Mouse (Mus musculus): ENCODE data around the gene Ctf2. TPM values are rescaled to one million over a fixed set of nuclear protein-coding genes. Genes with fewer than 3 reads are reported as not detected.

Gene Ctf2
- total and polyA plus RNA-seq, 3 experiments = 0.36 TPM; not detected in 2

DNA sequence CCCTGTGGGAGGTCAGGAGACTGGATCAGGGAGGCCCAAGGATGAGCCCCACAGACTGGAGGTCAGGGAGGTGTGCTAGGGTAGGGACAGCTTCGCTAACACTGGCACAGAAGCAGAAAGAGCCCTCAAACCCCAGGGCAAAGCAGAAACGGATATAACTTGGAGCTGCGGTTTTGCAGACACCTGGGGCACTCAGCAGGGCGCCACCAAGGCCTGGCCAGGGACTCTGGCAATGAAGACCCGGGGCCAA lies 24.1 kb downstream of the Ctf2 start (continued):
- no peak for TF ChIP-seq NRF1 (IDR thresholded peaks at IDR 0.05; ENCODE audit: low read depth, low read length)
- TF ChIP-seq USF2 (conservative IDR thresholded peaks at IDR 0.05; ENCODE audit: low read depth, low read length) = no peak
- TF ChIP-seq MAFK (IDR thresholded peaks at IDR 0.05; ENCODE audit: insufficient replicate concordance, low read length) = no peak
- no peak for TF ChIP-seq E2F4 (IDR thresholded peaks at IDR 0.05; ENCODE audit: insufficient replicate concordance, low read depth, low read length)
- no peak; the same call in 1 of the 2 replicates for TF ChIP-seq RCOR1 (conservative IDR thresholded peaks at IDR 0.05; ENCODE audit: low read depth, low read length)
- no peak for TF ChIP-seq MYC (IDR thresholded peaks at IDR 0.05; ENCODE audit: low read depth, low read length)
- TF ChIP-seq ZNF384 (IDR thresholded peaks at IDR 0.05; ENCODE audit: low read depth, low read length) = no peak
- no peak for TF ChIP-seq JUND (conservative IDR thresholded peaks at IDR 0.05; ENCODE audit: low read depth, low read length)

GRCm38 (mm10) chr7:127707045-127707956 lies 24.7 kb downstream of the Ctf2 start:
- no peaks in the 10 kb centered on the region for H3K27me3 ChIP-seq (replicated peaks)
- no peaks in the 10 kb centered on the region for H3K79me2 ChIP-seq (replicated peaks; ENCODE audit: control insufficient read depth, extremely low read depth, insufficient read depth, poor library complexity, severe bottlenecking)
- no peaks in the 10 kb centered on the region for H3K9me3 ChIP-seq (replicated peaks; ENCODE audit: low read length)
- peaks cover 16 to 40% of the 10 kb centered on the region in 2 experiments for H3K36me3 ChIP-seq (replicated peaks in 1 of 2; ENCODE audit: control insufficient read depth in 1 of 2, insufficient read depth in 1 of 2, low read length in 1 of 2)
- peak overlapping the region; percentile 92 for H3K27ac ChIP-seq (ENCODE audit: insufficient read depth, low read depth)
- DNase-seq (ENCODE audit: extremely low read depth) = peak; percentile 74
- peak overlapping the region; percentile 63 for H3K9ac ChIP-seq (ENCODE audit: insufficient read depth, low read depth)
- H3K4me2 ChIP-seq (ENCODE audit: insufficient read depth, low read depth, poor library complexity, severe bottlenecking) = peak overlapping the region; percentile 78
- TF ChIP-seq SMC3 (IDR thresholded peaks at IDR 0.05; ENCODE audit: low read depth, low read length) (no peak), JUND (conservative IDR thresholded peaks at IDR 0.05; ENCODE audit: low read depth, low read length) (no peak), TBP (conservative IDR thresholded peaks at IDR 0.05; ENCODE audit: low read depth, low read length) (no peak), MAX (IDR thresholded peaks at IDR 0.05; ENCODE audit: low read length) (0 out of 2 replicates have a peak, but pooled peaks have one; percentile 50), GABPA (IDR thresholded peaks at IDR 0.05; ENCODE audit: insufficient replicate concordance, low read depth, low read length) (no peak), MXI1 (IDR thresholded peaks at IDR 0.05; ENCODE audit: low read depth, low read length) (0 out of 2 replicates have a peak, but pooled peaks have one; percentile 5), NRF1 (IDR thresholded peaks at IDR 0.05; ENCODE audit: low read depth, low read length) (no peak), JUN (IDR thresholded peaks at IDR 0.05; ENCODE audit: insufficient read depth, low read depth, low read length) (no peak), POLR2AphosphoS2 (IDR thresholded peaks at IDR 0.05; ENCODE audit: low read depth, low read length) (no peak), BHLHE40 (IDR thresholded peaks at IDR 0.05; ENCODE audit: low read depth, low read length) (no peak), KAT2A (IDR thresholded peaks at IDR 0.05; ENCODE audit: insufficient replicate concordance, low read length) (0 out of 2 replicates have a peak, but pooled peaks have one; percentile 37), UBTF (IDR thresholded peaks at IDR 0.05; ENCODE audit: low read depth, low read length) (peak; percentile 75; the same call in 1 of the 2 replicates), MYC (IDR thresholded peaks at IDR 0.05; ENCODE audit: low read depth, low read length) (no peak), RAD21 (IDR thresholded peaks at IDR 0.05; ENCODE audit: low read depth, low read length) (no peak), CHD1 (IDR thresholded peaks at IDR 0.05; ENCODE audit: low read depth, low read length) (no peak), CHD2 (IDR thresholded peaks at IDR 0.05; ENCODE audit: low read length) (peak; percentile 45)
- peak overlapping the region; percentile 68 to 77 (median 77) for H3K4me3 ChIP-seq (replicated peaks in 1 of 3; ENCODE audit: low read depth in 2 of 3, low read length in 2 of 3, poor library complexity in 1 of 3)
- in situ Hi-C loops (cut with MboI; ENCODE audit: low pct_ligation_motif_present, low pct_unique_long_range_greater_than_20kb, low sequenced_read_pairs) = no loop called here
- dilution Hi-C loops (cut with MboI; ENCODE audit: extremely low pct_ligation_motif_present, extremely low pct_unique_long_range_greater_than_20kb, low sequenced_read_pairs) = no loop called here
- H3K4me1 ChIP-seq (ENCODE audit: control insufficient read depth in 1 of 2, insufficient read depth in 2 of 2) = peaks cover 9 to 33% of the 10 kb centered on the region in 2 experiments

Measured in CH12.LX (cell line).